Mouse (Mus musculus) gonadal fat pad, adult 2 months (tissue): ENCODE measurements at regions not wholly inside any gene's neighbourhood (a gene's known extent, or its start where the extent isn't known, plus 50 kb on each side); places are given as distances from the start of the nearest gene placed in this dataset.
A peak's percentile ranks its signal among the peaks of the same experiment; 100 is the strongest.

ENCODE experiments used
- DNase-seq: peaks from one replicate; pipeline ENCODE4 v3.0.0-alpha.2; 2012; ENCODE audit warnings: low read depth

GRCm38 (mm10) chr12:47466740-47467139 is 648.0 kb upstream of the Nova1 start:
- no peak for DNase-seq

DNA sequence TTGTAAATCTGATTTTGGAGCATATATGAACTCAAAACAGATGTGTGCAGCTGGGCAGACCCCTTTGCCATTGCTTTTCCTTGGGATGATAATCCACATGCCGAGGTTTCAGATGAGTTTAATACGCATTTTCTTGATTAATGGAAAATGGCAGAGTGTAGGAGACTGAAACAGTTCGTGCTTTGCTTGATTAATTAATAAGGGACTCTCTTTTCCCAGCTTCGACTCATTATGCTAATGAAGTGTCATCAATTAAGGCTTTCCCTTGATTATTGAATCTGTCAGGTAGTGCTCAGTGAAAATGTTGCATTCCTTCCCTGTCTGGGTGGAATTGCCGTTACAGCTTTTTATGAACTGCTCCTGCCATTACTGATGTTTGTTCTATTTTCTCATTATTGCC is 647.2 kb upstream of the Nova1 start:
- no peak for DNase-seq

DNA sequence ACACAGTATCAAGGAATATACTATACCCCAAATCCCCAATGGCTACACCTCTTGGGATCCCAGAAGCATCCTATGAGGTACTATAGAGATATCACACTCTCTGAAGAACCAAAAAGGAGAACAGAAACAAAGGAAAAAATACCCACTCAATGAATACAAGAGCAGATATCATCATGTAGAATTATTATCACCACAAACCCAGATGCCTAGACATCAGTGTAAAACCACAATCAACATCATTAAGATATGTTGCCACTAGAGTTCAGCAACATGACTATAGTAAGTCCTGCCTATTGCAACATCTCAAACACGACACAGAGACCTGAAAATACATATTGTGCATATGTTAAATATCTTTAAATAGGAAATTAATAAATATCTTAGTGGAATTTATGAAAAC is 612.9 kb upstream of the Nova1 start:
- no peak for DNase-seq

GRCm38 (mm10) chr12:47412251-47412650 is 593.5 kb upstream of the Nova1 start:
- no peak for DNase-seq

- no peak for DNase-seq
Observed at GRCm38 (mm10) chr12:47406563-47406962, 587.8 kb upstream of the Nova1 start.

GRCm38 (mm10) chr12:47406131-47406530 is 587.4 kb upstream of the Nova1 start:
- DNase-seq: no peak

DNA sequence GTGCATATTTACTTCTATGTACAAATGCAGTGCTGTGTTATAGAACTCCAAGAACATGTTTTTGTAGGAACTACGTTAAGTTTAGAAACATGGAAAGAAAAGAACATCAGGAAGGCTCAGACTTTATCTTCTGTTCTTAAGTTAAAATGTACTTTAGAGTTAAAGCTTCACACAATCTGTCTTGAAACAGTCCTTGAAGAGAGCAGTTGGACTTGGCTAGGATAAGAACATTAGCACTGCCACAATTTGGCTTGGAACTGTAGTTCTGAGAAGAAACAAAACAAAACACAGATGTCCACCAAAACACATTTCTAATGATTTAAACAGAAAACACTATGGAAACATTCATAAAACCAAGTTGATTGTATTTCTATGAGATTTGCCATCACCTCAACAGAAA is 564.5 kb upstream of the Nova1 start:
- DNase-seq: no peak

- DNase-seq: no peak
Observed at GRCm38 (mm10) chr12:47353269-47353668, 534.5 kb upstream of the Nova1 start.

DNA sequence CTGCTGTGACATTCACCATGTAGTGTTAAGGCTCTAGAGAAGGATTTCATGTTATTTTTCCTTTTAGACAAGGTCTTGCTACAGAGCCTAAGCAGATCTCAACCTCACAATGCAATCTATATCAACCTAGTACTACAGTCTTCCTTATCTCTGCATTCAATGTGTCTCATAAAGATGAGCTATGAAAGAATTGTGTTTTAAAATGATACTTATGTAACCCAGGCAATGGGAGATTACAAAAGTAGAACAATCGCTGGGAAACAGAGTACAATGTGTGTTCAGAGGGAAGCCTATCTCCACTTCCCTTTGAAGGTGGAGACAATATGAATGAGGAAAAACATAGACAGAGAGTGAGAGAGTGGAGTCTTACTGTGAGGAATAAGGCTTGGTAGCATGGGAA is 532.5 kb upstream of the Nova1 start:
- no peak for DNase-seq

- no peak for DNase-seq
Observed at GRCm38 (mm10) chr12:47313413-47313812, 494.7 kb upstream of the Nova1 start.

DNA sequence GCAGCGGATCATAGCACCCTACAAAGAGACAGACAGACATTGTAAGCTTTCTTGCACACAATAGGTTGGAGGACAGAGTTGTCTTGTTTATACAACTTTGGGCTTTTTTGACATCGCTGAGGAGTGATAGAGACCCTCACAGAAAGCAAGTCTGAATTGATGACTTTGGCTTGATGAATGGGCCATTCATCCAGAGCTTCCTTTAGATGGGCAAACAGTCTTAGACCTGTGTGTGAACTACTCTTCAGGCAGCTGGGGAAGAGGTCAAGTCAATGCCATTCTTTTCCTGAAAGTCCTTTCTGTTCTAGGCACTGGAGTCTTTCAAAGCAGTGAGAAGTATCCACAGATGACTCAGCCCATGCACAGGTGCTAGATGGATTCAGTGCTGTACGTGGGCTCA is 457.2 kb upstream of the Nova1 start:
- DNase-seq: no peak

GRCm38 (mm10) chr12:47272309-47272708 is 453.6 kb upstream of the Nova1 start:
- no peak for DNase-seq

GRCm38 (mm10) chr12:47264118-47264517 is 445.4 kb upstream of the Nova1 start:
- no peak for DNase-seq

DNA sequence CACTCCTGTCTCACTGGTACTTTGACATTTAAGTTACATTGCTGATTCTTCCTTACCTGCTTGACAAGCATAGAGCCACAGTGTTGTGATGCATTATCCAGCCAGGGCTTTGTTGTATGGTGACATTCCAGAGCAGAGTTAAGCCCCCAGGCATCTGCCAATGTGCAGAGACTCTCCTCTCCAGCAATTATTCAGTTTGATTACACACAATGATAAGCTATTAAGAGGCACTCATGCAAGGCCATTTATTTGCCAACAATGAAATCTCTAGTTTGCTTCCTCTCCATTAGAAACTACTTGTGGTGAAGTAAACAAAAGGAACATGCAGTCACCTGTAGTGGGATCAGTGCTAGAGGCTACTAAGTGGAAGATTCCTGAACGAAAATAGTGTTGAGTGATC is 444.7 kb upstream of the Nova1 start:
- peak; percentile 2 for DNase-seq

DNA sequence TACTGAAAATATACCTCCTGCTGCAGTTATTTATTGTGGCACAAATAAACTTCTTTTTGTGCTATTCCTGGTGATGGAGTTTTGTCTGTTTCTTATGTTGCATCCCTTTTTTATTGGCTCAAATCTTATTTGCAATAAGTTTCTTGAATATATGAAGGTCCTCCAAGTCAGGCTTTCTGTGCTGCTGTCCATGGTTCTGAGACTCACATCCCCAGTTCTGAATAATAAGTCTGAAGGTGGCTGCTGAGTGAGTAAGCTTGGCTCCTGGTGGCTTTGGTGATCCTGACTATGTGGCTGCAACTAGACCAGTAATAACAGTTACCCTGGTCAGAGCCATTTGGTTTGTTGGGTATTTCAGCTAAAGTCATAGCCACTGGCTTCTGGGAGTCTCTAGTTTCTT is 433.6 kb upstream of the Nova1 start:
- no peak for DNase-seq

GRCm38 (mm10) chr12:47243623-47244514 is 425.1 kb upstream of the Nova1 start:
- DNase-seq: peak; percentile 28

DNA sequence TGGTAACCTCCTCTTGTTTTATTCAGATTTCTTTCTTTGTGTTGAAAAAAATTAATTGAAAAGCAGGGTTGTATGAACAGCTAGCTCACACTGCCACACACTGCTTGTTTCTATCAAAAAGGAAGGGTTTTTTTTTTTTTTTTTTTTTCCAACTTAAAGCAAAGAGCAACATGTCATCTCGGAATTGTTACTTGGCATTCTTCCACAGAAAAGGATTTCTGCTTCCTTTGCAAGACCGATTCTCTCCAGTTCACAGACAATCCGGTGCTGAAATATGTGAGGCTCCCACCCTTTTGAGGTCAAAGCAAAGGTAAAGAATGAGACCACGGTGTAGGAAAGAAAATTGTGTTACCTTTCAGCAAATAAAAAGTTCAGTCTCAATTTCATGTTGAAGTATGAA is 401.3 kb upstream of the Nova1 start:
- DNase-seq: no peak

DNA sequence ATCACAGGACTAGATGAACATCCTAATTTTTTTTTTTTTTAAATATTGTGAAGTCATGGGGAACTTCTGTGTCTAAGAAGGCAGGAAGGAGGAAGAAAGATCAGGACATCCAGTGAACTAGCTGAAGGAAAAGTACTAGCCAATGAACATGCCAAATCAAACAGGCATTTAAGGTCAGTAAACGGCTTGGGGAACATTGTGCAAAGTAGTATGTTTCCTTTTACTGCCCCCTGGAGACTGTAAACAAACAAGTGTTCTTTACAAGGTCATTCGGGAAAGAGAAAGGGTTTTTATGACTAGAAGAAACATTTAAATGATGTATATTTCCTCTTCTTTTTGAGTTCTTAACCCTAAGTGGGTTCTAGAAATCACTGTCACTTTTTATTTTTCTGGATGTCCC is 400.6 kb upstream of the Nova1 start:
- DNase-seq: no peak

DNA sequence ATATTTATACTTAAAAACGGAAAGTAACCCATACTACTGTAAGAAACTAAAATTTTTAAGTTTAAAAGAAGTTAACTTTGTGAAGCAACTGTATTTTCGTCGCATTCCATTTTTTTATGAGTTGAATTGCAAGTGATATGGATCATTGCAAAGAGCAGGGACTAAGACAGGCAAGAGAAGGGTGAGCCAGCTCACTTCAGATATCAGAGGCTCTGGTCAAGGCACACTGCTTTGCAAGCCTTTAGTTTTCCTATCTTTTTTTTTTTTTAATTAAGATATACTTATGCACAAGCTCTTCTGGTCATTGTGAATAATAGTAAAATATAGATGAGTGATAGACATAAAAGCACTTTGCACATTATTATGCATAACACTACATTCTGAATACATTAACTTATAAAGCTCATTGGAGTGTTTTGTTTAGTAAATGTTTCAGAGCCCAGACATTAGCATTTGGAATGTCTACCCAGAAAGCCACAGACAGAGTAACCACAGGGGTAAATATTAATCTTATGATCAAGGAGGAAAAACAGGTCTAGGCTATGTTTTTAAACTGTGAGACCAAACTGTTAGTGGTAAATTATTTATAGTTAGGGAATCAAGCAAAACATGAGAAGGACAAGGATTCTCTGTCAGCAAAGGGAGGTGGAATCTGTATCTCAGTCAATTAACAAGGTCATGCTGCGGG is 392.8 kb upstream of the Nova1 start:
- no peak for DNase-seq

GRCm38 (mm10) chr12:47202936-47203335 is 384.2 kb upstream of the Nova1 start:
- no peak for DNase-seq

DNA sequence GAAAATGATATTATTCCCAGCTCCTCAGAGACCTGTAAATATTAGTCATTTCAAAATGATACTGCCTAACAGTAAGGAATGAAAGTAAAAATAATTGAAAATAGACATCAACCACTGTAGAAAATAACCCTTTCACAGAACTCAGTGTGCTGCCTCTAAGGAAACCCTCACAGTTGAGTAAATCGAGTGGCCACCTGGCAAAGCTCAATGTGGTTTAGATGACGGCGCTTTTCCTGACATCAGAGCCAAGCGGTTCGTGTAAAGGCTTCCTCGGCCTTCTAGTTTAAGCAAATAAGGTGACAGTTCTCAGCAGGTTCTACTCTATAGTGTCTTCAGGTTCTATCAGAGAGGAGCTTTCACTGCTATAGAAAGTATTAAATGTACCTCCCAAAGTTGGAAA is 379.9 kb upstream of the Nova1 start:
- no peak for DNase-seq

- DNase-seq: no peak
Observed at GRCm38 (mm10) chr12:47164736-47165135, 346.0 kb upstream of the Nova1 start.

DNA sequence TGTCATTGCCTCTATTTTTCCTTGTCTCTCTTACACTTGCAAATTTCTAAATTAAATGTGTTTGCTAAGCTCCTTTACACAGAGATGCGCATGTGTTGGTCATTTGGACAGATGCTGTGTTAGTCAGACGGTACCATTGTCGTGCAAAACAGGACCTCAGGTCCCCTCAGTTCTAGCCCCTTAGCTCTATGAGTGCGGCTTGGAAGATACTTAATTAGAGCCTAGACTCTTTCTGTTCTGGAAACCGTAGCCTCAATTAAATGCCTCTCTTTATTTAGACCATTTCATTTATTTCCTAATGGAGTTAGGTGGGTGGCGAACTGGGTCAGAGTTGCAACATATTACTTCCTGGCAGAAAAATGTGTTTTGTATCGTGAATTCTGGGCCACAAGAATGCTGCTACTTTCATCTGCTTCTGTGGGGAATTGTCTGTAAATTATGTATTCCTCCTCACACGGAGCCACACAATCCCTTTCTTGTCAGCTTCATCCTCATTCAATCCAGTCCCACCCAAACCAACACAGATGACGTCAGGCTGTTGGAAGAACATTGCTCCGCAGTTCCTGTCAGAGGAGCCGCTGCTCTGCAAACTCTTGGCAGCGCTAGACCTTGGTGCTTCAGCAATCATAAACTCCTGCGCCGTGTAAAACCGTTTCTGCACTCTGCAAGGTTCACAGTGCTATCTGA is 345.4 kb upstream of the Nova1 start:
- DNase-seq: no peak
